Mouse (Mus musculus) brain, embryonic 14.5 days (tissue): ENCODE measurements around the gene Ajm1.

Source experiments
- CTCF ChIP-seq: fragments of 200-500 bp; IDR thresholded peaks from 2 replicates; pipeline ENCODE4 v1.5.1; 2012; ENCODE audit warnings: inconsistent platforms, mild to moderate bottlenecking, moderate library complexity, borderline replicate concordance; ENCODE audit not compliant: insufficient read depth, insufficient read length; ENCODE audit errors: extremely low read depth
- POLR2A ChIP-seq: fragments of 200-500 bp; IDR thresholded peaks from 2 replicates; pipeline ENCODE4 v1.6.1; 2012; ENCODE audit warnings: mild to moderate bottlenecking, inconsistent platforms, borderline replicate concordance; ENCODE audit not compliant: poor library complexity, insufficient read depth, insufficient read length, severe bottlenecking; ENCODE audit errors: extremely low read depth

- no peak for TF ChIP-seq CTCF
- no peak for TF ChIP-seq POLR2A
Measured at GRCm38 (mm10) chr2:25627811-25628210, 46.3 kb upstream of the Ajm1 start, which contains the start of gene Fcna.
